Mouse (Mus musculus) hindbrain, embryonic 15.5 days (tissue): ENCODE results near the gene Dpf2. TPM values are rescaled to one million over a fixed set of nuclear protein-coding genes. Genes with fewer than 3 reads are reported as not detected.

Experiments
- ATAC-seq: fragments of 200-750 bp; cut with Nextera tagmentation; 2 replicates; pipeline ENCODE4 v1.8.0; 2017; ENCODE audit warnings: low read depth, moderate number of reproducible peaks, moderate TSS enrichment; ENCODE audit not compliant: low FRiP score
- H3K27ac ChIP-seq: fragments of 300-500 bp; sonication (generic); replicated peaks from 2 replicates; pipeline ENCODE4 v1.5.1; 2015; ENCODE audit warnings: mild to moderate bottlenecking, inconsistent platforms
- H3K27me3 ChIP-seq: fragments of 300-500 bp; sonication (generic); 2 replicates; pipeline ENCODE4 v1.6.1; 2015; ENCODE audit warnings: control low read depth, inconsistent platforms
- H3K36me3 ChIP-seq: fragments of 300-500 bp; sonication (generic); 2 replicates; pipeline ENCODE4 v1.6.1; 2015; ENCODE audit warnings: control low read depth, inconsistent platforms
- H3K4me1 ChIP-seq: fragments of 300-500 bp; sonication (generic); replicated peaks from 2 replicates; pipeline ENCODE4 v1.6.1; 2015; ENCODE audit warnings: control low read depth, inconsistent platforms
- H3K4me2 ChIP-seq: fragments of 300-500 bp; sonication (generic); 2 replicates; pipeline ENCODE4 v1.6.1; 2015; ENCODE audit warnings: moderate library complexity, mild to moderate bottlenecking, inconsistent platforms
- H3K4me3 ChIP-seq: fragments of 300-500 bp; sonication (generic); 2 replicates; pipeline ENCODE4 v1.5.1; 2015; ENCODE audit warnings: mild to moderate bottlenecking, inconsistent platforms
- H3K9ac ChIP-seq: fragments of 300-500 bp; sonication (generic); 2 replicates; pipeline ENCODE4 v1.6.1; 2015; ENCODE audit warnings: inconsistent platforms
- H3K9me3 ChIP-seq: fragments of 300-500 bp; sonication (generic); 2 replicates; pipeline ENCODE4 v1.6.1; 2016; ENCODE audit warnings: control low read depth, inconsistent platforms
- WGBS: fragments of 180-500 bp; shearing (Covaris S2); methylation state at CpG from one replicate; pipeline ENCODE4 v1.1.7; 2015; 5-methylcytosine and 5-hydroxymethylcytosine counted together
- polyA plus RNA-seq: library from polyadenylated mRNA; unstranded; fragments of >200 nt; fragmentation: Nextera tagmentation; extraction: Ambion mirVana; gene quantifications from 2 replicates; pipeline ENCODE4 v1.2.1, GENCODE M21; 2015

The Dpf2 gene
- polyA plus RNA-seq, 1 experiment from 2014 or later: 113 TPM

- under 1% methylated on average over 57 of the region's 59 CpGs for WGBS
- peak overlapping the region; percentile 83 for H3K27ac ChIP-seq
- peak overlapping the region; percentile 94 for H3K4me3 ChIP-seq
- H3K9me3 ChIP-seq: no peaks in the 10 kb centered on the region
- no peaks in the 10 kb centered on the region for H3K27me3 ChIP-seq
- peak overlapping the region; percentile 91 for H3K4me2 ChIP-seq
- H3K4me1 ChIP-seq: peaks cover 33% of the 10 kb centered on the region
- peak overlapping the region; percentile 93 for H3K9ac ChIP-seq
- peaks cover 12% of the 10 kb centered on the region for H3K36me3 ChIP-seq
- peak; percentile 95 for ATAC-seq
These were observed 455 bp downstream of the Dpf2 start for GRCm38 (mm10) chr19:5912103-5913006.

GRCm38 (mm10) chr19:5911430-5912102 lies 1.2 kb downstream of the Dpf2 start:
- Histone ChIP-seq H3K36me3 (peaks cover 15% of the 10 kb centered on the region; the same call in 1 of the 2 replicates), H3K4me3 (peak overlapping the region; percentile 94), H3K4me2 (peak overlapping the region; percentile 91), H3K9me3 (no peaks in the 10 kb centered on the region), H3K9ac (peak overlapping the region; percentile 93), H3K4me1 (peaks cover 33% of the 10 kb centered on the region), H3K27ac (peak overlapping the region; percentile 83), H3K27me3 (no peaks in the 10 kb centered on the region)
- WGBS: 8% methylated on average over 14 of the region's 14 CpGs
- ATAC-seq: no peak

- H3K9ac ChIP-seq: peak overlapping the region; percentile 25; the same call in 1 of the 2 replicates
- peak overlapping the region; percentile 29 for H3K4me3 ChIP-seq
- ATAC-seq: no peak
- WGBS: 44% methylated on average over 6 of the region's 6 CpGs
- H3K27me3 ChIP-seq: no peaks in the 10 kb centered on the region
- H3K27ac ChIP-seq: peak overlapping the region; percentile 72
- H3K4me2 ChIP-seq: peak overlapping the region; percentile 91
- H3K4me1 ChIP-seq: peaks cover 33% of the 10 kb centered on the region
- peaks cover 22% of the 10 kb centered on the region for H3K36me3 ChIP-seq
- no peaks in the 10 kb centered on the region for H3K9me3 ChIP-seq
These were observed 2.6 kb downstream of the Dpf2 start for GRCm38 (mm10) chr19:5910221-5910620.

- Histone ChIP-seq H3K4me2 (no peak overlapping the region), H3K27ac (no peak overlapping the region), H3K27me3 (no peaks in the 10 kb centered on the region), H3K9ac (no peak overlapping the region), H3K36me3 (peaks cover 52% of the 10 kb centered on the region), H3K4me1 (peaks cover 24% of the 10 kb centered on the region), H3K9me3 (no peaks in the 10 kb centered on the region), H3K4me3 (no peak overlapping the region)
- ATAC-seq: no peak
- 92% methylated on average over 3 of the region's 3 CpGs for WGBS
These were observed 5.5 kb downstream of the Dpf2 start for GRCm38 (mm10) chr19:5907275-5907674.

GRCm38 (mm10) chr19:5894002-5894678 lies 18.7 kb downstream of the Dpf2 start, which contains the start of gene Tigd3:
TSS of gene Tigd3 (minus strand) at chr19:5894149.
- H3K27ac ChIP-seq: peak within 1 kb of the TSS; percentile 82

DNA sequence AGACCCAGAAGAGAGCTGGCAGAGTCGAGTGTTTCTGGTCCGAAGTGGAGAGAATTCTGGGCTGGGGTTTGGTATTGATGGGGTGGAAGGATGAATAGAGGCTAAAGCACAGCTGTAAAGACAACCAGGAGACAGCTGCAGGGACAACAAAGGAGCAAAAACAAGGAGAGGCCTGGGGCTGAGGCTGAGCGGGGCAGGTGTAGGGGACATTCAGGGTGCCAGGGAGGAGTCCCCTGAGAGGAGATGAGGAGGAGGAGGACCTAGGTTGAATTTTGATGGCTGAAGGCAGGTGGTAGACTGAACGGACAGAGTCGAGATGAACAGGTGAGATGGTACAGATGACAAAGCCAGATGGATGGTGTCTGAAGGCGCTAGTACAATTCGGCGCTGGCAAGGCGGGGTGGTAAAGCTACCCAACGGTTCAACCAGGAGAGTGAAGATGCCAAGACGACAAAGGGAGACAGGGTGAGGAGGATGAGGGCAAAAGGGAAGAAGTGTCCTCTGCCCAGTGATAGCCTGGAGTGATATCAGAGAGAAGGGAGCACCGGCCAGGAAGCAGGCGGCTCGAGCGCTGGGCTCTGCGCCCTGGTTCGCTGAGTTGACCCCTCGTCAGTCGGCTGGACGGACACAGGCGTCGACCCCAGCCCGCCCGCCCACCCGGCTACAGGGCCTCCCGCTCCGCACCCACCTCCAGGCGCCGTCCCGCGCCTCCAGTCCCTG lies 19.4 kb downstream of the Dpf2 start:
- peak overlapping the region; percentile 82 for H3K27ac ChIP-seq
- peak overlapping the region; percentile 81 for H3K9ac ChIP-seq
- no peak; the same call in 1 of the 2 replicates for ATAC-seq
- H3K27me3 ChIP-seq: no peaks in the 10 kb centered on the region
- peaks cover 29% of the 10 kb centered on the region for H3K36me3 ChIP-seq
- WGBS: 4% methylated on average over 30 of the region's 31 CpGs
- H3K9me3 ChIP-seq: no peaks in the 10 kb centered on the region
- H3K4me3 ChIP-seq: peak overlapping the region; percentile 62
- peaks cover 21% of the 10 kb centered on the region for H3K4me1 ChIP-seq
- H3K4me2 ChIP-seq: peak overlapping the region; percentile 72

More at GRCm38 (mm10) chr19:5894002-5894678, 18.7 kb downstream of the Dpf2 start, which contains the start of gene Tigd3:
- Histone ChIP-seq H3K4me3 (peak within 1 kb of the TSS; percentile 62), H3K4me1 (peaks cover 21% of the 10 kb centered on the region), H3K9ac (peak within 1 kb of the TSS; percentile 81), H3K36me3 (peaks cover 34% of the 10 kb centered on the region), H3K27me3 (no peaks in the 10 kb centered on the region), H3K9me3 (no peaks in the 10 kb centered on the region), H3K4me2 (peak within 1 kb of the TSS; percentile 72)
- ATAC-seq: peak; percentile 98
- 3% methylated on average over 36 of the region's 36 CpGs for WGBS

DNA sequence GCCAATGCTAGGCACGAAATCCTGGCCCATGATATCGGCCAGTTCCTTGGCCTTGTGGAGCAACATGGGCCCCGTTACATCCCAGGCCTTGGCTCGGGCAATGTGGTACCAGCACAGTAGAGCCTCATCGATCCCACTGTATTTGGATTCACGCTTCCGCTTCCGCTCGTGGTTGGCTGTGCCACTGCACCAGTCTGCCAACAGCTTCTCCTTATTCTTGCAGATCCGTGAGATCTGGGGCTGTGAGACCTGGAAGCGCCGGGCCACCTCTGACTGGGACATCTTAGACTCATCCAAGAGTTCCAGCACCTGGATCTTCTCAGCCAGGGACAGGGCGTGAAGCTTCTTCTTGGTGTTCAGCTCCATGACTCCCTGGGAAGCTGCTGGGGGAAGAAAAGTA lies 20.1 kb downstream of the Dpf2 start:
- H3K4me3 ChIP-seq: peak overlapping the region; percentile 62
- no peak for ATAC-seq
- peak overlapping the region; percentile 72 for H3K4me2 ChIP-seq
- peaks cover 25% of the 10 kb centered on the region for H3K36me3 ChIP-seq
- H3K27ac ChIP-seq: no peak overlapping the region
- no peaks in the 10 kb centered on the region for H3K9me3 ChIP-seq
- H3K27me3 ChIP-seq: no peaks in the 10 kb centered on the region
- peak overlapping the region; percentile 81; the same call in 1 of the 2 replicates for H3K9ac ChIP-seq
- WGBS: 89% methylated on average over 13 of the region's 13 CpGs
- peaks cover 21% of the 10 kb centered on the region for H3K4me1 ChIP-seq

GRCm38 (mm10) chr19:5892262-5892661 lies 20.5 kb downstream of the Dpf2 start:
- H3K4me3 ChIP-seq: no peak overlapping the region

GRCm38 (mm10) chr19:5891521-5892258 lies 21.1 kb downstream of the Dpf2 start:
- Histone ChIP-seq H3K27me3 (no peaks in the 10 kb centered on the region), H3K27ac (no peak overlapping the region), H3K9ac (no peak overlapping the region), H3K36me3 (peaks cover 18% of the 10 kb centered on the region), H3K9me3 (no peaks in the 10 kb centered on the region), H3K4me2 (0 out of 2 replicates have a peak overlapping the region, but pooled peaks have one; percentile 72), H3K4me1 (peaks cover 21% of the 10 kb centered on the region), H3K4me3 (no peak overlapping the region)
- no peak for ATAC-seq
- WGBS: 95% methylated on average over 12 of the region's 12 CpGs

More at GRCm38 (mm10) chr19:5892262-5892661, 20.5 kb downstream of the Dpf2 start:
- Histone ChIP-seq H3K9me3 (no peaks in the 10 kb centered on the region), H3K9ac (no peak overlapping the region), H3K36me3 (peaks cover 22% of the 10 kb centered on the region), H3K27me3 (no peaks in the 10 kb centered on the region), H3K27ac (no peak overlapping the region), H3K4me2 (peak overlapping the region; percentile 72; the same call in 1 of the 2 replicates), H3K4me1 (peaks cover 21% of the 10 kb centered on the region)
- no peak for ATAC-seq
- 96% methylated on average over 7 of the region's 7 CpGs for WGBS

- H3K27me3 ChIP-seq: no peaks in the 10 kb centered on the region
- no peaks in the 10 kb centered on the region for H3K9me3 ChIP-seq
- H3K27ac ChIP-seq: no peak overlapping the region
- no peak overlapping the region for H3K9ac ChIP-seq
- peaks cover 21% of the 10 kb centered on the region for H3K4me1 ChIP-seq
- WGBS: 63% methylated on average over 4 of the region's 4 CpGs
- peaks cover 9% of the 10 kb centered on the region; the same call in 1 of the 2 replicates for H3K36me3 ChIP-seq
- ATAC-seq: no peak
- H3K4me2 ChIP-seq: no peak overlapping the region
- no peak overlapping the region for H3K4me3 ChIP-seq
These were observed 23.6 kb downstream of the Dpf2 start for GRCm38 (mm10) chr19:5889211-5889610.
